Comparison of ENCODE assay signal across 8 mouse cellular contexts in genomic region chr13:109440331-109440730, GRCm38 (mm10).
DNase-seq lines count a peak whose midpoint lies in the region; ATAC-seq lines count a peak whose summit lies in the region.

No protein-coding gene starts in this region.

- peak overlapping the region; percentile 35 for H3K4me3 ChIP-seq in hindbrain, embryonic 11.5 days (ENCODE audit: low read depth, low read length)
- peak overlapping the region; percentile 66 for H3K4me3 ChIP-seq in lung, embryonic 16.5 days (ENCODE audit: low read length)

- peak overlapping the region; percentile 76 for H3K27ac ChIP-seq in hindbrain, embryonic 11.5 days (ENCODE audit: low read depth, low read length)
- H3K27ac ChIP-seq in lung, embryonic 16.5 days (ENCODE audit: low read length): peak overlapping the region; percentile 92

- H3K27me3 ChIP-seq in hindbrain, embryonic 11.5 days (ENCODE audit: control insufficient read depth, insufficient read depth, low read length): no peaks in the 10 kb centered on the region
- no peaks in the 10 kb centered on the region for H3K27me3 ChIP-seq in lung, embryonic 16.5 days (ENCODE audit: control insufficient read depth, insufficient read depth, low read depth, low read length)

- no peaks in the 10 kb centered on the region for H3K9me3 ChIP-seq in hindbrain, embryonic 11.5 days (ENCODE audit: control insufficient read depth, low read length)
- H3K9me3 ChIP-seq in lung, embryonic 16.5 days (ENCODE audit: control insufficient read depth, low read length): no peaks in the 10 kb centered on the region

- WGBS in hindbrain, embryonic 11.5 days: 6% methylated on average over 8 of the region's 8 CpGs
- WGBS in lung, embryonic 16.5 days: 1% methylated on average over 8 of the region's 8 CpGs

- ATAC-seq in hindbrain, embryonic 11.5 days (ENCODE audit: low FRiP score): peak; percentile 73
- peak; percentile 90 for ATAC-seq in lung, embryonic 16.5 days (ENCODE audit: low read depth)

- H3K4me2 ChIP-seq in hindbrain, embryonic 11.5 days (replicated peaks; ENCODE audit: low read depth, low read length): peak overlapping the region; percentile 41
- H3K4me2 ChIP-seq in lung, embryonic 16.5 days (ENCODE audit: low read depth, low read length): peak overlapping the region; percentile 91

- no peaks in the 10 kb centered on the region for H3K4me1 ChIP-seq in hindbrain, embryonic 11.5 days (replicated peaks; ENCODE audit: control insufficient read depth, insufficient read depth, low read length)
- H3K4me1 ChIP-seq in lung, embryonic 16.5 days (replicated peaks; ENCODE audit: control insufficient read depth, insufficient read depth, low read length): peaks cover 7% of the 10 kb centered on the region

- peak overlapping the region; percentile 40; the same call in 1 of the 2 replicates for H3K9ac ChIP-seq in hindbrain, embryonic 11.5 days (ENCODE audit: low read depth, low read length)
- H3K9ac ChIP-seq in lung, embryonic 16.5 days (ENCODE audit: low read length): peak overlapping the region; percentile 68

- H3K36me3 ChIP-seq in hindbrain, embryonic 11.5 days (ENCODE audit: control insufficient read depth, insufficient read depth, low read length): no peaks in the 10 kb centered on the region
- no peaks in the 10 kb centered on the region for H3K36me3 ChIP-seq in lung, embryonic 16.5 days (ENCODE audit: control insufficient read depth, insufficient read depth, low read length)

- peak; percentile 87 for DNase-seq in MN1 (ENCODE audit: low spot score)
- DNase-seq in cerebellum, adult 8-10 months: peak; percentile 42
- peak; percentile 30 to 72 for DNase-seq in frontal cortex, adult 2 months (ENCODE audit: extremely low spot score in 1 of 2, low spot score in 1 of 2)
- DNase-seq in hindbrain, embryonic 11.5 days (ENCODE audit: low spot score): peak; percentile 69
- DNase-seq in layer of hippocampus, postnatal 10 days (ENCODE audit: low spot score in 2 of 2): peak; percentile 42 to 64
- DNase-seq in ovary, postnatal 10 days (ENCODE audit: low spot score): peak; percentile 11
- DNase-seq in thymus, postnatal 4 days: peak; percentile 43

Comparison
In these comparisons a context has a peak if more than half of its experiments do, and no peak if none do; other contexts are left out.
1. Peak in every context shown above with its lines: DNase-seq, ATAC-seq, H3K4me3 ChIP-seq and H3K27ac ChIP-seq.
2. DNase-seq: peak in every context shown above with its lines; median percentile 87 in MN1; 69 in hindbrain, embryonic 11.5 days; 53 in layer of hippocampus, postnatal 10 days; 51 in frontal cortex, adult 2 months; 43 in thymus, postnatal 4 days; 42 in cerebellum, adult 8-10 months; 11 in ovary, postnatal 10 days.